Mouse (Mus musculus) CD4-positive, CD25-positive, alpha-beta regulatory T cell, adult 4 months (primary cell): Measurements from ENCODE around the gene Gm4881. TPM values are rescaled to one million over a fixed set of nuclear protein-coding genes. Genes with fewer than 3 reads are reported as not detected.

Experiments used
- ATAC-seq: one replicate; pipeline ENCODE4 v1.8.0; 2017
- polyA plus RNA-seq, 2 experiments: library from polyadenylated mRNA; unstranded; fragments of 100-300 nt; shearing (Covaris generic); gene quantifications; one replicate each; pipeline ENCODE4 v1.2.1; 2017

The Gm4881 gene
- not detected for polyA plus RNA-seq

- peak; percentile 68 for ATAC-seq
These were observed at the start of gene Gm4881 for GRCm38 (mm10) chr7:24944257-24944950. Gene Gm4881, minus strand, starts transcription at chr7:24944494.

GRCm38 (mm10) chr7:24993081-24993480, 48.8 kb upstream of the Gm4881 start:
- ATAC-seq: no peak

GRCm38 (mm10) chr7:24990478-24990877, 46.2 kb upstream of the Gm4881 start:
- ATAC-seq: no peak

- no peak for ATAC-seq
These were observed 43.6 kb upstream of the Gm4881 start for GRCm38 (mm10) chr7:24987941-24988340.

- ATAC-seq: no peak
These were observed 41.5 kb upstream of the Gm4881 start for GRCm38 (mm10) chr7:24985799-24986198.

GRCm38 (mm10) chr7:24984307-24984706, 40.0 kb upstream of the Gm4881 start:
- ATAC-seq: no peak

GRCm38 (mm10) chr7:24983396-24983795, 39.1 kb upstream of the Gm4881 start:
- no peak for ATAC-seq

GRCm38 (mm10) chr7:24980439-24980838, 36.1 kb upstream of the Gm4881 start:
- ATAC-seq: no peak

GRCm38 (mm10) chr7:24978781-24979180, 34.5 kb upstream of the Gm4881 start:
- ATAC-seq: no peak

- peak; percentile 35 for ATAC-seq
These were observed 30.8 kb upstream of the Gm4881 start for GRCm38 (mm10) chr7:24974893-24975595.

- no peak for ATAC-seq
These were observed 29.6 kb upstream of the Gm4881 start for GRCm38 (mm10) chr7:24973902-24974301.

- no peak for ATAC-seq
These were observed 28.9 kb upstream of the Gm4881 start for GRCm38 (mm10) chr7:24973208-24973607.

- peak; percentile 91 for ATAC-seq
These were observed 27.9 kb upstream of the Gm4881 start, which contains the start of gene Rabac1 for GRCm38 (mm10) chr7:24971972-24972893. Gene Rabac1, minus strand, starts transcription at chr7:24972754.

GRCm38 (mm10) chr7:24971261-24971971, 27.1 kb upstream of the Gm4881 start:
- ATAC-seq: peak; percentile 2

- ATAC-seq: no peak
These were observed 26.0 kb upstream of the Gm4881 start for GRCm38 (mm10) chr7:24970341-24970740.

GRCm38 (mm10) chr7:24969805-24970204, 25.5 kb upstream of the Gm4881 start:
- no peak for ATAC-seq

- ATAC-seq: no peak
These were observed 24.2 kb upstream of the Gm4881 start for GRCm38 (mm10) chr7:24968463-24968862.

- no peak for ATAC-seq
These were observed 23.7 kb upstream of the Gm4881 start for GRCm38 (mm10) chr7:24967966-24968365.

GRCm38 (mm10) chr7:24964897-24965535, 20.7 kb upstream of the Gm4881 start:
- ATAC-seq: peak; percentile 66

- ATAC-seq: no peak
These were observed 20.0 kb upstream of the Gm4881 start for GRCm38 (mm10) chr7:24964288-24964687.

GRCm38 (mm10) chr7:24955226-24955625, 10.9 kb upstream of the Gm4881 start:
- no peak for ATAC-seq

- ATAC-seq: peak; percentile 74
These were observed 10.2 kb upstream of the Gm4881 start for GRCm38 (mm10) chr7:24954450-24954849.
